8 mouse cellular contexts compared by ENCODE assay signal in the genomic region with DNA sequence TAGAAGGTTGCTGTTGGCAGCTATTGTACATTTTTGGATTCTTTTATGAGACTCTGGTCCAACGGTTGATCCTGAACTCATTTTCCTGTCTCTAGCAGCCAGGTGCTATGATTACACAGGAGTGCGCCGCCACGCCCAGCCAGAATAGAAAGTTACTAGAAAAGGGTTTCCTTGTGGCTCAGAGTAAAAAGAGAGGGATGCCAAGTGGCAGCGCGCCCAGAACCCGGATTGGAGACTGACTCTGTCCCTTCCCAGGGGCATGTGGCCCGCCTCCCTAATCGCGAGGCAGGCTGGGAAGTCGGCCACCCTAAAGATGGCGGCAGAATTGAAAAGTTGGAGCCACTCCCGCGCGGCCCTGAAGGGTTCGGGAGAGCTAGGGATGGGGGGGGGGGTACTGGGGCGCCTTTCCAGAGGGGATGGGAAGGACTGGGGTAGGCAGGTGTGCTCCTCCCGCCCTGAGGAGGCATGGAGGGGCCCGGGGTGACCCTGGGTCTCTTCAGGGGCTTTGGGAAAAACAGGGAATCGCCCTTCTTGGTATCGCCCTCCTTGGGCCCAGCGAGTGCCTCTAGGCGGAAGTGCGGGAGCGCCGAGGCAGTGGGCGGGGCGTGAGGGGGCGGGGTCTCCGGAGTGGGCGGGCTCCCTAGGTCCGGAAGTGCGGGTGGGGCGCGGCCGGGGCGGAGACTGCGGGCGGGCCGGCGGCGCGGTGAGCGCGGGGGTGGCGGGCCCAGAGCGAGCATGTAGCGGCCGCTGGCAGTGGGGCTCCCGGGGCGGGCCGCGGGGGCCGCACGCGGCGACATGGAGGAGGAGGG. TPM values are rescaled to one million over a fixed set of nuclear protein-coding genes. Genes with fewer than 3 reads are reported as not detected.
DNase-seq lines count a peak whose midpoint lies in the region; ATAC-seq and TF ChIP-seq lines count a peak whose summit lies in the region.

A gene (plus strand): TSS at position 683 of the 809 bp plus-strand sequence.

- H3K4me1 ChIP-seq in hindbrain, embryonic 10.5 days (replicated peaks): peaks cover 14% of the 10 kb centered on the region
- H3K4me1 ChIP-seq in lung, postnatal 0 days (ENCODE audit: insufficient read depth, low read depth, low read length): peaks cover 6% of the 10 kb centered on the region; the same call in 1 of the 2 replicates

- TF ChIP-seq CTCF in lung, postnatal 0 days (IDR thresholded peaks at IDR 0.05): no peak

- no peaks in the 10 kb centered on the region for H3K27me3 ChIP-seq in hindbrain, embryonic 10.5 days (ENCODE audit: insufficient read depth, poor library complexity, severe bottlenecking)
- no peaks in the 10 kb centered on the region for H3K27me3 ChIP-seq in lung, postnatal 0 days (replicated peaks; ENCODE audit: insufficient read depth, low read length)

- H3K36me3 ChIP-seq in hindbrain, embryonic 10.5 days: peaks cover 27% of the 10 kb centered on the region
- no peaks in the 10 kb centered on the region for H3K36me3 ChIP-seq in lung, postnatal 0 days (ENCODE audit: insufficient read depth, low read length)

- H3K9me3 ChIP-seq in hindbrain, embryonic 10.5 days: no peaks in the 10 kb centered on the region
- no peaks in the 10 kb centered on the region for H3K9me3 ChIP-seq in lung, postnatal 0 days (ENCODE audit: low read length)

- H3K4me3 ChIP-seq in hindbrain, embryonic 10.5 days: peak within 1 kb of the TSS; percentile 87
- peak within 1 kb of the TSS; percentile 70 for H3K4me3 ChIP-seq in lung, postnatal 0 days (ENCODE audit: low read depth, low read length)

- H3K9ac ChIP-seq in lung, postnatal 0 days (replicated peaks; ENCODE audit: low read depth): peak within 1 kb of the TSS; percentile 84

- TF ChIP-seq EP300 in lung, postnatal 0 days (IDR thresholded peaks at IDR 0.05): 0 out of 2 replicates have a peak, but pooled peaks have one; percentile 23

- peak within 1 kb of the TSS; percentile 99 for H3K27ac ChIP-seq in hindbrain, embryonic 10.5 days
- H3K27ac ChIP-seq in lung, postnatal 0 days (ENCODE audit: low read length): peak within 1 kb of the TSS; percentile 99

- H3K4me2 ChIP-seq in lung, postnatal 0 days (replicated peaks; ENCODE audit: low read depth, low read length): peak within 1 kb of the TSS; percentile 66

- WGBS in hindbrain, embryonic 10.5 days: under 1% methylated on average over 56 of the region's 57 CpGs
- 2% methylated on average over 34 of the region's 57 CpGs for WGBS in lung, postnatal 0 days

- DNase-seq in MN1 (ENCODE audit: low spot score): peak; percentile 98
- peak; percentile 97 for DNase-seq in cerebellum, adult 9-10 months
- DNase-seq in hindbrain, embryonic 10.5 days (ENCODE audit: low spot score): peak; percentile 98
- DNase-seq in layer of hippocampus, adult 9-11 months: peak; percentile 96
- DNase-seq in lung, postnatal 0 days (ENCODE audit: low spot score): peak; percentile 97
- DNase-seq in ovary, postnatal 14 days (ENCODE audit: low spot score): peak; percentile 98
- DNase-seq in thymus, postnatal 14 days: peak; percentile 95

- ATAC-seq in frontal cortex, adult (ENCODE audit: low TSS enrichment): peak; percentile 90
- ATAC-seq in lung, postnatal 0 days: peak; percentile 95

RNA-seq across cellular contexts. Expression of the gene that starts here (rescaled TPM):
- 112 TPM in 2 replicates for polyA plus RNA-seq in hindbrain, embryonic 10.5 days (2016; fragmentation: Nextera tagmentation; extraction: Ambion mirVana)
- polyA plus RNA-seq in lung, postnatal 0 days (2015; fragmentation: Nextera tagmentation; extraction: Ambion mirVana): 58.7 and 62.4 TPM in 2 replicates

Comparison
In these comparisons a context has a peak if more than half of its experiments do, and no peak if none do; other contexts are left out.
1. Peak in every context shown above with its lines: DNase-seq, ATAC-seq, H3K4me3 ChIP-seq and H3K27ac ChIP-seq.